Mouse (Mus musculus) kidney, adult 2 months (tissue): Measurements from ENCODE around the gene Prr5l. TPM values are rescaled to one million over a fixed set of nuclear protein-coding genes. Genes with fewer than 3 reads are reported as not detected.

ENCODE experiments used
- DNase-seq: peaks from one replicate; pipeline ENCODE4 v3.0.0; 2021
- H3K27ac ChIP-seq: fragments of 200-500 bp; 2 replicates; pipeline ENCODE4 v1.5.1; 2012; ENCODE audit warnings: low read depth, low read length, control low read depth, inconsistent platforms; ENCODE audit not compliant: insufficient read depth
- H3K27me3 ChIP-seq: fragments of 200-500 bp; replicated peaks from 2 replicates; pipeline ENCODE4 v1.6.1; 2012; ENCODE audit warnings: mild to moderate bottlenecking, moderate library complexity, low read length, inconsistent platforms; ENCODE audit not compliant: control insufficient read depth, insufficient read depth
- H3K36me3 ChIP-seq: fragments of 200-500 bp; 2 replicates; pipeline ENCODE4 v1.6.1; 2012; ENCODE audit warnings: mild to moderate bottlenecking, moderate library complexity, low read length, inconsistent platforms; ENCODE audit not compliant: control insufficient read depth, insufficient read depth
- H3K4me1 ChIP-seq: fragments of 200-500 bp; 2 replicates; pipeline ENCODE4 v1.6.1; 2011; ENCODE audit warnings: low read length; ENCODE audit not compliant: control insufficient read depth, insufficient read depth
- H3K4me3 ChIP-seq: fragments of 200-500 bp; 2 replicates; pipeline ENCODE4 v1.5.1; 2011; ENCODE audit warnings: mild to moderate bottlenecking, low read depth, low read length, control low read depth; ENCODE audit not compliant: insufficient read depth
- CTCF ChIP-seq: fragments of 200-500 bp; conservative IDR thresholded peaks from 2 replicates; pipeline ENCODE4 v1.5.1; 2011; ENCODE audit warnings: low read depth, mild to moderate bottlenecking, control low read depth, low read length, moderate library complexity, mixed read lengths; ENCODE audit not compliant: insufficient read depth, insufficient read length
- POLR2A ChIP-seq: fragments of 200-500 bp; IDR thresholded peaks from one replicate; pipeline ENCODE4 v1.6.1; 2011; ENCODE audit warnings: low read depth, low read length, control low read depth
- WGBS: fragments of 180-500 bp; shearing (Covaris S2); methylation state at CpG from one replicate; pipeline ENCODE4 v1.1.7; 2018; 5-methylcytosine and 5-hydroxymethylcytosine counted together
- polyA plus RNA-seq: library from polyadenylated mRNA; depleted of rRNA; stranded (reverse); fragments of >200 nt; gene quantifications from 2 replicates; pipeline ENCODE4 v1.2.3, GENCODE M21; 2012

Prr5l gene
- polyA plus RNA-seq, 1 experiment = 7.5 TPM

DNA sequence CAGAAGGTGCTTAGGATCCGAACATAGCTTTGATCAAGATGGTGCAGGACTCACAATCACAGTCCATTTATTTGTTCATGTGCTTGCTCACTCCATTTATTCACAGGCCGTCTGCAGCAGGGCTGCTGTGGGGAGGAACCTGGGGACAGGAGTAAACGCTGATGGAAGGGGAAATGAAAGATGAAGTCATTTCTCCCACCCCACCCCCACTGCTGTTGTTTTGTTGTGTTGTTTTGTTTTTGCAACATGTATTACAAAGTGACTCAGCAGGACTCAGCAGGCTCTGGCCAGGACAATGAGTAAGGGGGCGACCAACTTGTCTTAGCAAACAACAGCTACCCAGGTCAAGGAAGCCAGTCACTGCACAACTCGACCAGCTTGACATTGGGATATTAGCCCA lies 99.6 kb downstream of the Prr5l start:
- Histone ChIP-seq H3K36me3 (no peaks in the 10 kb centered on the region), H3K27ac (no peak overlapping the region), H3K27me3 (no peaks in the 10 kb centered on the region), H3K4me3 (no peak overlapping the region), H3K4me1 (no peaks in the 10 kb centered on the region)
- 74% methylated on average over 5 of the region's 5 CpGs for WGBS
- DNase-seq = no peak
- no peak for TF ChIP-seq POLR2A

DNA sequence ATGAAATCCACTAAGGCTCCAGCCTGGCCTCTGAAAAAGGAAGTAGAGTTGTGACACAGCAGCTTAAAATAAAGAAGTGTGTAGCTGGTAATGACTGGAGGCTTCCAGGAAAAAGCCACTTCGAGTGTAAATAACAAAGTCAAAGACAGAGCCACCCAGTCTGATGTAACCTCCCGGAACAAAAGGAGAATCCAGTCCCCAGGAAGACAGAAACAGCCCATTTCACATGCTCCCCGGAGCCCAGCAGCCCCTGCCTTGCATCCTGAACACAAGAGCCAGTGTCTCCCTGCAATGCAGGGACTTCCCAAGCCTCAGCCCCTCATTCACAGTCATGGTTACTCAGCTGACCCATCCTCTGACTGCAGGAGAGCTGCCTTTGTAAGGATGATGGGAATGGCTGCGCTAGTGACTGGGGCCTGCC lies 101.5 kb downstream of the Prr5l start:
- H3K4me3 ChIP-seq = no peak overlapping the region
- 77% methylated on average over 4 of the region's 4 CpGs for WGBS
- peak; percentile 12 for DNase-seq
- no peaks in the 10 kb centered on the region for H3K4me1 ChIP-seq
- H3K27ac ChIP-seq = no peak overlapping the region
- no peaks in the 10 kb centered on the region for H3K36me3 ChIP-seq
- H3K27me3 ChIP-seq = no peaks in the 10 kb centered on the region
- no peak for TF ChIP-seq CTCF

DNA sequence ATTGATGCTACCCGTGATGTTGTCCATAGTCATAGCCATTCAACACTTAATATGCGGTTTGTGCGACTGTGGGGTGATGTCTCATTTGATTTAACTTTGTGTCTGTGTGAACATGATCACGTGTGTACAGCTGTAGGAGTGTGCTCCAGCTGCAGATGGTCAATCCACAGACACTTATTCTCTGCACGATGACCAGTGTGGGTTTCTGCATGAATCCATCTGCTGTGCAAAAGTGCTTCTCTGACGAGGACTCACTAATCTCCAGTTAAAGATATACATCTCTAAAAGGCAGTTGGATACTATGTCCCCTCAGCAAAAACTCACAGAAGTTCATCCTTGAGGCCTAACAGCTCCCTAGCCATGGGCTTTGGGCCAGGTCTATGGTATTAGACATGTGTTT lies 104.7 kb downstream of the Prr5l start:
- Histone ChIP-seq H3K4me3 (no peak overlapping the region), H3K4me1 (no peaks in the 10 kb centered on the region), H3K27me3 (no peaks in the 10 kb centered on the region), H3K27ac (no peak overlapping the region), H3K36me3 (no peaks in the 10 kb centered on the region)
- WGBS = 89% methylated on average over 6 of the region's 6 CpGs
- TF ChIP-seq POLR2A (no peak), CTCF (no peak)
- no peak for DNase-seq

DNA sequence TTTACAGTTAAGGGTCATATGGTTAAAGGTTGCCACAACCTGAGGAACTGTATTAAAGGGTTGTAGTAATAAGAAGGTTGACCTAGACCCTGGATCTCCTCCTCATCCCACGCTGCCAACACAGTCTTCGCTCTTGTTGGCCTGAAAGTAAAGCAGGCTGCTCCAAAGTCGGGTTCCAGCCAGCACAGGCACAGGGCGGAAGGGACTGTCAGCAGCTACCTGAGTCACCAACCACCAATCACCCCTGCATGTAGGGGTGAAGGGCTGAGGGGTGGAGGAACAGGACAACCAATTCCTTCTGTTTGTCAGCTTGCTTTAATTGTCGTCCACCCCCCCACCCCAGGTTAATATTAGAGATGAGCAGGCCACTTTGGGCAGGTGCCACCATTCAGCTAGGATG lies 119.3 kb downstream of the Prr5l start:
- WGBS = 89% methylated on average over 5 of the region's 5 CpGs
- Histone ChIP-seq H3K27me3 (no peaks in the 10 kb centered on the region), H3K27ac (no peak overlapping the region), H3K4me3 (no peak overlapping the region), H3K36me3 (no peaks in the 10 kb centered on the region), H3K4me1 (no peaks in the 10 kb centered on the region)
- no peak for DNase-seq
- TF ChIP-seq CTCF (no peak), POLR2A (no peak)

DNA sequence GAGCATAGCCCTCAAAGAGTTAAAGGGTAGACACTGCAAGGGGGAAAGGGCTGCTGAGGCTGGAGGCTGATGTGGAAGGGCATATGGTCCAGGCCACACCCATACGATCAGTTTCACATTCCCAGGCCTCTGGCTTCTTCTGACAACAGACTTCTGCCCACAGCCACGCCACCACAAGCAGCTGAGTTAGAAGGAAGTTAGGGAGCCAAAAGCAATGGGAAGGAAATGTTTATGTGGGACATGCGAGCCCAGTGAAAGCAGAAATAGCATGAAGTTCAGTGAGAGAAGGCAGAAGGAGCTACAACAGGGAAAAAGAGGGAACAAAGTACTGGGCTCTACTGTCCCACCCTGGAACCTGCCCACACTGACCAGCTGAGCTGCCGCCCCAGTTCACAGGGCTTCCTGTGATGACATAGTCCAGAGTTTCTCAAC lies 119.9 kb downstream of the Prr5l start:
- Histone ChIP-seq H3K4me1 (no peaks in the 10 kb centered on the region), H3K4me3 (no peak overlapping the region), H3K27me3 (no peaks in the 10 kb centered on the region), H3K36me3 (no peaks in the 10 kb centered on the region), H3K27ac (no peak overlapping the region)
- 60% methylated on average over 4 of the region's 4 CpGs for WGBS
- no peak for TF ChIP-seq CTCF
- no peak for TF ChIP-seq POLR2A
- DNase-seq = peak; percentile 47

DNA sequence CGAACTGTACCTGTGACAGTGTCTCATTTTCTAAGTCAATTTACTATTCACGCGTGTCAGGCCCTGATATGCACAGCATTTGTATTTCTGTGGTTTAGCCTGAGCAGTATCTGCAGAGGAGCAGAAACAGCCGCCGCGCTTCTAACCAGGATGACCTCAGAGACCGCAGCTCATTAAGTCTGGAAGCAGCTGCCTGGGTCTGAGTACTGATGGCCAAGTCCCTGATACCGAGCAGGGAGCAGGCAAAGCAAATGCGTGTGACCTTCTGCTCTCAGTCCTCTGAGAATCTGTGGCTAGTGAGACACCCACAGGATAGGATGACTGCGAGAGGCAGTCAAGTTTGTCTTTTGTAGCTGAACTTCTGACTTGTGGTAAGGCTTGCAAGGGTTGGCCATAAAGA lies 120.4 kb downstream of the Prr5l start:
- no peaks in the 10 kb centered on the region for H3K36me3 ChIP-seq
- H3K4me1 ChIP-seq = no peaks in the 10 kb centered on the region
- no peak overlapping the region for H3K4me3 ChIP-seq
- no peak overlapping the region for H3K27ac ChIP-seq
- TF ChIP-seq POLR2A = no peak
- TF ChIP-seq CTCF = no peak
- 48% methylated on average over 10 of the region's 10 CpGs for WGBS
- DNase-seq = peak; percentile 49
- no peaks in the 10 kb centered on the region for H3K27me3 ChIP-seq

DNA sequence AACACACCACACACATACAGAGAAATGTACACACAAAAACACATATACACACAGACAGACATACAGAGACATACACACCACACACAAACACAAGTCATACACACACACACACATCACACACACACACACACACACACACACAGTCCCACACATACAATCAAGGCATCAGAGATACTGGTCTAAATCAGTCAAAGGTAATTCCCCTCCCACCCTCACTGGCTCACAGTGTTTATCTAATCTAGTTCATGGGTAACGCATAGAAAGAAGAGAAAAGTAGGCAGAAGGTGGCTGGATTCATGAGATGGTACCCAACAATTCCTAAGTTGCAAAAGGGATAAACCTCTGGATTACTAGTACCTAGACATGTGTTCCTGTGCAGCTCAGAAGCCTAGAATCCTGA lies 120.9 kb downstream of the Prr5l start:
- Histone ChIP-seq H3K4me3 (no peak overlapping the region), H3K4me1 (no peaks in the 10 kb centered on the region), H3K27ac (no peak overlapping the region), H3K27me3 (no peaks in the 10 kb centered on the region), H3K36me3 (no peaks in the 10 kb centered on the region)
- DNase-seq = no peak
- WGBS = 96% methylated on average over 1 of the region's 1 CpGs
- no peak for TF ChIP-seq CTCF
- no peak for TF ChIP-seq POLR2A

DNA sequence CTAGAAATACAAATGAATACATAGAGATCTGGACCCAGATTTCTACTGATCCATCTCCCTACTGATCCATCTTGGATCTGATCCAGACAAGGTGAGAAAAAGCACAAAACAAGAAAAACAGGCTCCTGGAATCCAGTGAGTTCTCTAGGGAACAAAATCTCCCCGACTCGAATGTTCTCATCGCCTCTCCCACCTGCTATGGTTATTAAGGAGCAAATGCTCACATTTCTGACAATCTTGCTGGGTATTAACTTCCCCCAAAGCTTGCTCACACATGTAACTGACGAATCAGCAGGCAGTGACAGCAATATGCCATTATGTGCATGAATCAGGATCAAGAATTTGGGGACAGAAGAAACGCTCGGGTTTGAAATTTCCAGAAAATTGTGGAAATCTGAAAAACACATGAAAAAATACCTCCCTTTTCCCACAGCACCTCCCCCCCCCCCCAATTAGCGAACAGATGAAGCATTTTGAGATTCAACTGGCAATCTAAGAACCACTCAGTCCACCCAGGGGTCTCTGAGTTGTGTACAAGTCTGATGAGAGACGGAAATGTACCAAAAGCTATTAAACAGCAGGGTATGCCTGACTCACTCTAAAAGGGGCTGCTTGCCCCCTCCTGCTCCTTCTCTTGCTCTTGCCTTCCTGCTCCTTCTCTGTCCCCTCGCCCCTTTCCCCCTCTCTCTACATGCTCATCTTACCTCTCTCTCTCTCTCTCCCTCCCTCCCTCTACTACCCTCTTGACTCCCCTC lies 123.1 kb downstream of the Prr5l start:
- Histone ChIP-seq H3K27ac (no peak overlapping the region), H3K4me3 (no peak overlapping the region), H3K4me1 (no peaks in the 10 kb centered on the region), H3K27me3 (no peaks in the 10 kb centered on the region), H3K36me3 (no peaks in the 10 kb centered on the region)
- DNase-seq = no peak
- TF ChIP-seq POLR2A = no peak
- no peak for TF ChIP-seq CTCF
- 81% methylated on average over 9 of the region's 9 CpGs for WGBS
